Mouse (Mus musculus): Measurements from ENCODE around the gene Hist1h3g. TPM values are rescaled to one million over a fixed set of nuclear protein-coding genes. Genes with fewer than 3 reads are reported as not detected.
"Not testable (repeated sequence)": the region's sequence is repeated elsewhere in the genome, so short reads cannot be mapped to it uniquely, and the experiment has no call there.

Hist1h3g gene
- total and polyA plus RNA-seq, 3 experiments, result 0.80 to 2.1 (median 0.94) TPM

DNA sequence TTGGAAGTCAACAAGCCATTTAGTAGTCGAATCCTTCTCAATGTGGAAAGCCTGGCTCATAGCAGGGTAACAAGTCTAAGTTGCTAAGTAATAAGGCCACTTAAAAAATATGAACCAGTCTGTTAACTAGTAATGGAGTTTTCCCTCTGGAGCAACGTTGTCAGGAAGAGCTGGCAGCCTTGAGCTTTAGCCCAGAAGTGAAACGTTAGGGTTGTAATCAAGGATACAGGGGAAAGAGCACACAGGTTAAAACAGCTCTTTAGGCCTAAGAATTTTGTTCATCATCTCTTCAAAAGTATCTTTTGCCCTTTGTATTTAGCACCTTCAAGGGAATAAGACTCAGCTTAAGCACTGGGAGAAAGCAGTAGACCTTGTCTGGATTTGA lies 15.5 kb downstream of the Hist1h3g start:
- Histone ChIP-seq H3K4me1 (ENCODE audit: control insufficient read depth, insufficient read depth, low read length) (no peaks in the 10 kb centered on the region; the same call in none of the 2 replicates), H3K4me3 (peak overlapping the region; percentile 49), H3K79me2 (replicated peaks; ENCODE audit: control insufficient read depth, insufficient read depth, low read length) (no peaks in the 10 kb centered on the region), H3K27me3 (ENCODE audit: control insufficient read depth, insufficient read depth, low read length) (no peaks in the 10 kb centered on the region), H3K27ac (peak overlapping the region; percentile 64), H3K36me3 (ENCODE audit: control insufficient read depth, insufficient read depth, low read length) (no peaks in the 10 kb centered on the region), H3K9ac (ENCODE audit: low read depth, low read length) (no peak overlapping the region)
- DNase-seq, result no peak
- intact Hi-C loops (cut with DNase I), result no loop called here
- 21% methylated on average over 3 of the region's 3 CpGs for WGBS
- TF ChIP-seq POLR2A (IDR thresholded peaks at IDR 0.05; ENCODE audit: insufficient read depth, low read depth, low read length), result no peak
- TF ChIP-seq EP300 (IDR thresholded peaks at IDR 0.05; ENCODE audit: insufficient read depth, low read depth, low read length), result no peak
- TF ChIP-seq CTCF (IDR thresholded peaks at IDR 0.05), result no peak

DNA sequence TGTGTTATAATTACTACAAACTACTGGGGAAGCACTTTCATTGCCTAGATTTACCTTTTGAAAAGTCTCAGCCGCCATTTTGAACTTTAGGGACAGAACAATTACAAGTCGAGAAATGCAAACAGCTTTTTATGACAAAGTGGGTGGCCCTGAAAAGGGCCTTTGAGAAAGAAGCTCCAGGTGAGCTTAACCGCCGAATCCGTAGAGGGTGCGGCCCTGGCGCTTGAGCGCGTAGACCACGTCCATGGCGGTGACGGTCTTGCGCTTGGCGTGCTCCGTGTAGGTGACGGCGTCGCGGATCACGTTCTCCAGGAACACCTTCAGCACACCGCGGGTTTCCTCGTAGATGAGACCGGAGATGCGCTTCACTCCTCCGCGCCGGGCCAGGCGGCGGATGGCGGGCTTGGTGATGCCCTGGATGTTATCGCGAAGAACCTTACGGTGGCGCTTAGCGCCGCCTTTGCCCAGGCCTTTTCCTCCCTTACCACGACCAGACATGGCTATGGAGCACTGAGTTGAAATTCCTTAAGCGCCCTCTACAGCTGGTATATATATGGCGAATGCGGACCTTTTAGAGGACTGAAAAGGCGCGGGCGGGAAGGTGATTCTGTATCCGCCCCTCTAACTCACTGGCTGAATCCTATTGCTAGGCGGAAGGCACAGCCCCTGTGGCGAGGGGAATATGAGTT lies 16.1 kb downstream of the Hist1h3g start, which contains the start of gene Hist1h4f:
Gene Hist1h4f, minus strand, starts transcription at position 503 of the 689 bp plus-strand sequence.
- H3K79me2 ChIP-seq (replicated peaks; ENCODE audit: control insufficient read depth, insufficient read depth, low read length); intact Hi-C loops (cut with DNase I); H3K4me1 ChIP-seq (ENCODE audit: control insufficient read depth, insufficient read depth, low read length); H3K36me3 ChIP-seq (ENCODE audit: control insufficient read depth, insufficient read depth, low read length); H3K27me3 ChIP-seq (ENCODE audit: control insufficient read depth, insufficient read depth, low read length): not testable (repeated sequence)
- H3K9ac ChIP-seq (ENCODE audit: low read depth, low read length), result peak within 1 kb of the TSS; percentile 78
- TF ChIP-seq CTCF (IDR thresholded peaks at IDR 0.05), result peak; percentile 74
- peak; percentile 63 for TF ChIP-seq EP300 (IDR thresholded peaks at IDR 0.05; ENCODE audit: insufficient read depth, low read depth, low read length)
- peak; percentile 82 for TF ChIP-seq POLR2A (IDR thresholded peaks at IDR 0.05; ENCODE audit: insufficient read depth, low read depth, low read length)
- H3K27ac ChIP-seq, result peak within 1 kb of the TSS; percentile 64
- under 1% methylated on average over 47 of the region's 47 CpGs for WGBS
- peak within 1 kb of the TSS; percentile 49 for H3K4me3 ChIP-seq
- peak; percentile 73 to 86 for DNase-seq

DNA sequence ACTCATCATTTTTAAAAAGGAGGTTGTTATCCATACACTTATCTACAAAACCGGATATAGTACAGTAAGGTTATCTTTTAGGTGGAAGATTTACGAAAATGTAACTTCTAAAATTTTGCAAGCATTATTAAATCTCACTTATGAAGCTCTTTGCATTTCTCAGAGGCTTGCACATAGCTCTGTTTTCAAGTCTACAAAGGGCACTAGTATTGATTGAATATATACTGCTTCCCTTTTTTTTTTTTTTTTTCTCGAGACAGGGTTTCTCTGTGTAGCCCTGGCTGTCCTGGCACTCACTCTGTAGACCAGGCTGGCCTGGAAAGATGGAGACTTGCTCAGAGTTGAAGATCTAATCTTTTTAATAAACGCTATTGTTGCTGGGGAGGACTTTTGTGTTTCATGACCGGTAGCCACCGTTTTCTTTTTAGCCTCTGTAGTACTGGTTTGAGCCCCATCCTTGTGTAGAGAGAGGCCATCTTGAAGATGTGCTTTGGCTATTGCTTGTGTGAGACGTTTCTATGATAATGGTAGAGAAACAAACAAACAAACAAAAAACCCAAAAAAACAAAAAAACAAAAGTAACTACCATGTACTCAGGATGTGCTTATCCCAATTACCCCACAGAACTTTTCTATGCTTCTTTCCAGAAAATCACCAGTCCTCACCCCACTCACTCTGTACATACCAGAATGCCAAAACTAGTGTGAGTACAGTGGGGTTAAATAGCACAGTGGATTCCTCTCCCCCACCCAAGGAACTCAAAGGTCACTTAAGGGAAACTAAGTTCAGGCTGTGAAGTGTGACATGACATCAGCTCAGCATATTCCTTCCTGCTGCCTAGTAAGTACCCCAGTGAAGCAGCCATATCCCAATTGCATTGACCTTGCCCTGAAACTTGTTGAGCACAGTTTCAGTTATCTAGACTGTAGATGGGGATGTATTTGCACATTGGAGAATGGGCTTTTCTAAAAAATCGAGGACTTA lies 17.0 kb downstream of the Hist1h3g start:
- no peak overlapping the region for H3K9ac ChIP-seq (ENCODE audit: low read depth, low read length)
- TF ChIP-seq EP300 (IDR thresholded peaks at IDR 0.05; ENCODE audit: insufficient read depth, low read depth, low read length) (no peak), CTCF (IDR thresholded peaks at IDR 0.05) (no peak), POLR2A (IDR thresholded peaks at IDR 0.05; ENCODE audit: insufficient read depth, low read depth, low read length) (no peak)
- no peaks in the 10 kb centered on the region for H3K79me2 ChIP-seq (replicated peaks; ENCODE audit: control insufficient read depth, insufficient read depth, low read length)
- H3K36me3 ChIP-seq (ENCODE audit: control insufficient read depth, insufficient read depth, low read length), result no peaks in the 10 kb centered on the region; the same call in 1 of the 2 replicates
- no peak for DNase-seq
- peak overlapping the region; percentile 64 for H3K27ac ChIP-seq
- intact Hi-C loops (cut with DNase I), result no loop called here
- H3K27me3 ChIP-seq (ENCODE audit: control insufficient read depth, insufficient read depth, low read length), result no peaks in the 10 kb centered on the region
- 43% methylated on average over 8 of the region's 8 CpGs for WGBS
- peaks cover 2% of the 10 kb centered on the region for H3K4me1 ChIP-seq (ENCODE audit: control insufficient read depth, insufficient read depth, low read length)
- H3K4me3 ChIP-seq, result peak overlapping the region; percentile 49

DNA sequence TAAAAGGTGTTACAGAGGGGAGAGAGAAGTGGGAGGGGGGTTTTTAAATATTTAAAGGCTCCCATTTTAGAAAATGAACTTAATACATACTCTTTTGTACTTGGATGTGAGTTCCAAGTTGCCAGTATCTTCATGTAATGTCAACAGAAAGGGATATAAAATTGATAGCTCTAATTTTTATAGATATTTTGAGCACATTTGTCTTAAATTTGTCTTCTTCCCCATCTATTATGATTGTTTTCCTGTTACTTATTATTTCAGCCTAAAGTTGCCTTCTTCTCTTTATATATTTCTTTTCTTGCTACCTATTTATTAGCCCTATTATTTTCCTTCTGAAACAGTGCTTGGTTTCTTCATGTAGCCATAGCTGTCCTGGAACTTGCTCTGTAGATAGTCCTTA lies 17.7 kb downstream of the Hist1h3g start, which contains the start of gene Hist1h1d:
Gene Hist1h1d, plus strand, starts transcription at position 301 of the 400 bp plus-strand sequence.
- Histone ChIP-seq H3K9ac (ENCODE audit: low read depth, low read length) (no peak within 1 kb of the TSS), H3K4me3 (no peak within 1 kb of the TSS)
- no peak for TF ChIP-seq EP300 (IDR thresholded peaks at IDR 0.05; ENCODE audit: insufficient read depth, low read depth, low read length)
- no peak for TF ChIP-seq CTCF (IDR thresholded peaks at IDR 0.05)
- no peak for TF ChIP-seq POLR2A (IDR thresholded peaks at IDR 0.05; ENCODE audit: insufficient read depth, low read depth, low read length)

DNA sequence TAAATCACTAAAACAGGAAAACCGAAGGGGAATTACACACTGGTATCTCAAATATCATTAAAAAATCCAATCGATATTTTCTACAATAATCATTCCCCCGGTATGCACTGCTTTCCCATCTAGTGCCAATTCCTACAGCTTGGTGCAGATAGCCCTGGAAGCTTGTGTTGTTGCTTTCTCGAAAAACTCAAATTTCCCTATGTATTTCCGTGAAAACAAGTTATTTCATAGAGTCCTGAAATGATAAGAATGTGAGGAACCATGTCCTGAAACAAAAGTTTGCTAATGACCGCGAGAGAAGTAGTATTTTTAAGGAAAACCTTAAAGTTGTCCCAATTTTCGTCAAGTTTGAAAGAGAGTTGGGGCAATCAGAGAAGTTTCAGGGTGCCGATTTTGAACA lies 19.2 kb downstream of the Hist1h3g start:
- Histone ChIP-seq H3K4me1 (ENCODE audit: control insufficient read depth, insufficient read depth, low read length) (peaks cover 2% of the 10 kb centered on the region), H3K36me3 (ENCODE audit: control insufficient read depth, insufficient read depth, low read length) (no peaks in the 10 kb centered on the region; the same call in 1 of the 2 replicates), H3K27ac (peak overlapping the region; percentile 79), H3K79me2 (replicated peaks; ENCODE audit: control insufficient read depth, insufficient read depth, low read length) (no peaks in the 10 kb centered on the region), H3K27me3 (ENCODE audit: control insufficient read depth, insufficient read depth, low read length) (no peaks in the 10 kb centered on the region), H3K9ac (ENCODE audit: low read depth, low read length) (peak overlapping the region; percentile 41; the same call in 1 of the 2 replicates), H3K4me3 (peak overlapping the region; percentile 65)
- intact Hi-C loops (cut with DNase I), result no loop called here
- no peak for TF ChIP-seq CTCF (IDR thresholded peaks at IDR 0.05)
- TF ChIP-seq EP300 (IDR thresholded peaks at IDR 0.05; ENCODE audit: insufficient read depth, low read depth, low read length), result no peak
- no peak for TF ChIP-seq POLR2A (IDR thresholded peaks at IDR 0.05; ENCODE audit: insufficient read depth, low read depth, low read length)
- 15% methylated on average over 9 of the region's 9 CpGs for WGBS
- DNase-seq, result no peak

More for the DNA sequence above, 17.7 kb downstream of the Hist1h3g start, which contains the start of gene Hist1h1d:
- peaks cover 2% of the 10 kb centered on the region for H3K4me1 ChIP-seq (ENCODE audit: control insufficient read depth, insufficient read depth, low read length)
- intact Hi-C loops (cut with DNase I), result no loop called here
- no peaks in the 10 kb centered on the region; the same call in 1 of the 2 replicates for H3K36me3 ChIP-seq (ENCODE audit: control insufficient read depth, insufficient read depth, low read length)
- DNase-seq, result no peak
- no peaks in the 10 kb centered on the region for H3K79me2 ChIP-seq (replicated peaks; ENCODE audit: control insufficient read depth, insufficient read depth, low read length)
- H3K27ac ChIP-seq, result no peak within 1 kb of the TSS
- H3K27me3 ChIP-seq (ENCODE audit: control insufficient read depth, insufficient read depth, low read length), result no peaks in the 10 kb centered on the region
